Mouse (Mus musculus): Measurements from ENCODE around the gene Spef1. TPM values are rescaled to one million over a fixed set of nuclear protein-coding genes. Genes with fewer than 3 reads are reported as not detected.
A peak's percentile ranks its signal among the peaks of the same experiment; 100 is the strongest.

Spef1 gene
- polyA plus RNA-seq, 1 experiment = 8.2 TPM

GRCm38 (mm10) chr2:131225178-131225577 lies 38.1 kb upstream of the Spef1 start:
- no peaks in the 10 kb centered on the region for H3K36me3 ChIP-seq (ENCODE audit: control insufficient read depth, insufficient read depth, low read length)
- H3K4me3 ChIP-seq (ENCODE audit: low read depth, low read length) = no peak overlapping the region
- H3K27me3 ChIP-seq (ENCODE audit: control insufficient read depth, insufficient read depth, low read length) = no peaks in the 10 kb centered on the region
- H3K27ac ChIP-seq (ENCODE audit: insufficient read depth, low read depth, low read length) = no peak overlapping the region
- TF ChIP-seq POLR2A (IDR thresholded peaks at IDR 0.05; ENCODE audit: low read depth, low read length) (no peak), CTCF (IDR thresholded peaks at IDR 0.05; ENCODE audit: extremely low read depth, insufficient read length, insufficient replicate concordance, low read depth, low read length) (no peak)
- H3K4me1 ChIP-seq (ENCODE audit: control insufficient read depth, insufficient read depth, insufficient read length, low read length) = peaks cover 14% of the 10 kb centered on the region; the same call in 1 of the 2 replicates
- WGBS = 95% methylated on average over 6 of the region's 6 CpGs

- no peaks in the 10 kb centered on the region for H3K36me3 ChIP-seq (ENCODE audit: control insufficient read depth, insufficient read depth, low read length)
- no peak overlapping the region for H3K27ac ChIP-seq (ENCODE audit: insufficient read depth, low read depth, low read length)
- H3K4me1 ChIP-seq (ENCODE audit: control insufficient read depth, insufficient read depth, insufficient read length, low read length) = peaks cover 14% of the 10 kb centered on the region; the same call in 1 of the 2 replicates
- no peak overlapping the region for H3K4me3 ChIP-seq (ENCODE audit: low read depth, low read length)
- TF ChIP-seq POLR2A (IDR thresholded peaks at IDR 0.05; ENCODE audit: low read depth, low read length) (no peak), CTCF (IDR thresholded peaks at IDR 0.05; ENCODE audit: extremely low read depth, insufficient read length, insufficient replicate concordance, low read depth, low read length) (no peak)
- H3K27me3 ChIP-seq (ENCODE audit: control insufficient read depth, insufficient read depth, low read length) = no peaks in the 10 kb centered on the region
- WGBS = 85% methylated on average over 1 of the region's 1 CpGs
These were observed 36.5 kb upstream of the Spef1 start for GRCm38 (mm10) chr2:131223569-131223968.

GRCm38 (mm10) chr2:131222562-131222961 lies 35.5 kb upstream of the Spef1 start:
- no peak for TF ChIP-seq POLR2A (IDR thresholded peaks at IDR 0.05; ENCODE audit: low read depth, low read length)
- no peak for TF ChIP-seq CTCF (IDR thresholded peaks at IDR 0.05; ENCODE audit: extremely low read depth, insufficient read length, insufficient replicate concordance, low read depth, low read length)
- peaks cover 14% of the 10 kb centered on the region; the same call in 1 of the 2 replicates for H3K4me1 ChIP-seq (ENCODE audit: control insufficient read depth, insufficient read depth, insufficient read length, low read length)
- H3K36me3 ChIP-seq (ENCODE audit: control insufficient read depth, insufficient read depth, low read length) = no peaks in the 10 kb centered on the region
- 16% methylated on average over 5 of the region's 5 CpGs for WGBS
- H3K27ac ChIP-seq (ENCODE audit: insufficient read depth, low read depth, low read length) = peak overlapping the region; percentile 85
- H3K27me3 ChIP-seq (ENCODE audit: control insufficient read depth, insufficient read depth, low read length) = no peaks in the 10 kb centered on the region
- no peak overlapping the region for H3K4me3 ChIP-seq (ENCODE audit: low read depth, low read length)

GRCm38 (mm10) chr2:131221853-131222515 lies 34.9 kb upstream of the Spef1 start:
- Histone ChIP-seq H3K27me3 (ENCODE audit: control insufficient read depth, insufficient read depth, low read length) (no peaks in the 10 kb centered on the region), H3K36me3 (ENCODE audit: control insufficient read depth, insufficient read depth, low read length) (no peaks in the 10 kb centered on the region), H3K27ac (ENCODE audit: insufficient read depth, low read depth, low read length) (peak overlapping the region; percentile 93), H3K4me3 (ENCODE audit: low read depth, low read length) (no peak overlapping the region), H3K4me1 (ENCODE audit: control insufficient read depth, insufficient read depth, insufficient read length, low read length) (peaks cover 14% of the 10 kb centered on the region)
- WGBS = 24% methylated on average over 3 of the region's 3 CpGs
- TF ChIP-seq CTCF (IDR thresholded peaks at IDR 0.05; ENCODE audit: extremely low read depth, insufficient read length, insufficient replicate concordance, low read depth, low read length) (no peak), POLR2A (IDR thresholded peaks at IDR 0.05; ENCODE audit: low read depth, low read length) (no peak)

GRCm38 (mm10) chr2:131220030-131220429 lies 32.9 kb upstream of the Spef1 start:
- Histone ChIP-seq H3K27ac (ENCODE audit: insufficient read depth, low read depth, low read length) (no peak overlapping the region), H3K27me3 (ENCODE audit: control insufficient read depth, insufficient read depth, low read length) (no peaks in the 10 kb centered on the region), H3K4me1 (ENCODE audit: control insufficient read depth, insufficient read depth, insufficient read length, low read length) (peaks cover 26% of the 10 kb centered on the region), H3K4me3 (ENCODE audit: low read depth, low read length) (no peak overlapping the region), H3K36me3 (ENCODE audit: control insufficient read depth, insufficient read depth, low read length) (no peaks in the 10 kb centered on the region)
- WGBS = 61% methylated on average over 4 of the region's 4 CpGs
- no peak for TF ChIP-seq CTCF (IDR thresholded peaks at IDR 0.05; ENCODE audit: extremely low read depth, insufficient read length, insufficient replicate concordance, low read depth, low read length)
- TF ChIP-seq POLR2A (IDR thresholded peaks at IDR 0.05; ENCODE audit: low read depth, low read length) = no peak

- Histone ChIP-seq H3K4me3 (ENCODE audit: low read depth, low read length) (no peak overlapping the region), H3K4me1 (ENCODE audit: control insufficient read depth, insufficient read depth, insufficient read length, low read length) (peaks cover 30% of the 10 kb centered on the region), H3K27ac (ENCODE audit: insufficient read depth, low read depth, low read length) (peak overlapping the region; percentile 36), H3K36me3 (ENCODE audit: control insufficient read depth, insufficient read depth, low read length) (peaks cover 11% of the 10 kb centered on the region; the same call in 1 of the 2 replicates), H3K27me3 (ENCODE audit: control insufficient read depth, insufficient read depth, low read length) (no peaks in the 10 kb centered on the region)
- TF ChIP-seq POLR2A (IDR thresholded peaks at IDR 0.05; ENCODE audit: low read depth, low read length) = no peak
- no peak for TF ChIP-seq CTCF (IDR thresholded peaks at IDR 0.05; ENCODE audit: extremely low read depth, insufficient read length, insufficient replicate concordance, low read depth, low read length)
- 27% methylated on average over 7 of the region's 7 CpGs for WGBS
These were observed 29.1 kb upstream of the Spef1 start for GRCm38 (mm10) chr2:131215941-131216858.

- no peaks in the 10 kb centered on the region for H3K27me3 ChIP-seq (ENCODE audit: control insufficient read depth, insufficient read depth, low read length)
- peaks cover 38% of the 10 kb centered on the region for H3K4me1 ChIP-seq (ENCODE audit: control insufficient read depth, insufficient read depth, insufficient read length, low read length)
- 34% methylated on average over 7 of the region's 7 CpGs for WGBS
- H3K36me3 ChIP-seq (ENCODE audit: control insufficient read depth, insufficient read depth, low read length) = peaks cover 11% of the 10 kb centered on the region; the same call in 1 of the 2 replicates
- no peak overlapping the region for H3K4me3 ChIP-seq (ENCODE audit: low read depth, low read length)
- peak overlapping the region; percentile 82 for H3K27ac ChIP-seq (ENCODE audit: insufficient read depth, low read depth, low read length)
- TF ChIP-seq CTCF (IDR thresholded peaks at IDR 0.05; ENCODE audit: extremely low read depth, insufficient read length, insufficient replicate concordance, low read depth, low read length) (no peak), POLR2A (IDR thresholded peaks at IDR 0.05; ENCODE audit: low read depth, low read length) (no peak)
These were observed 26.7 kb upstream of the Spef1 start for GRCm38 (mm10) chr2:131213773-131214172.

Measured in small intestine, adult 2 months (tissue).